Mouse (Mus musculus) erythroblast, embryonic 14.5 days (primary cell): ENCODE results near the gene Slc22a23. TPM values are rescaled to one million over a fixed set of nuclear protein-coding genes. Genes with fewer than 3 reads are reported as not detected.
"Not testable (repeated sequence)": the region's sequence is repeated elsewhere in the genome, so short reads cannot be mapped to it uniquely, and the experiment has no call there.

Source experiments
- H3K27me3 ChIP-seq: 2 replicates; pipeline ENCODE4 v1.6.1; 2012; ENCODE audit warnings: inconsistent platforms; ENCODE audit not compliant: control insufficient read depth
- H3K36me3 ChIP-seq: 2 replicates; pipeline ENCODE4 v1.6.1; 2012; ENCODE audit warnings: mild to moderate bottlenecking, inconsistent platforms; ENCODE audit not compliant: control insufficient read depth
- H3K4me1 ChIP-seq: 2 replicates; pipeline ENCODE4 v1.6.1; 2012; ENCODE audit warnings: inconsistent platforms; ENCODE audit not compliant: control insufficient read depth
- H3K4me3 ChIP-seq: replicated peaks from 2 replicates; pipeline ENCODE3; 2012; ENCODE audit warnings: moderate library complexity, mild to moderate bottlenecking, inconsistent platforms
- H3K9me3 ChIP-seq: 2 replicates; pipeline ENCODE4 v1.6.1; 2012; ENCODE audit warnings: low read length, inconsistent platforms, mixed read lengths; ENCODE audit not compliant: control insufficient read depth
- GATA1 ChIP-seq: IDR thresholded peaks from 2 replicates; pipeline ENCODE4 v1.6.1; 2012; ENCODE audit warnings: low read length, inconsistent platforms, mixed read lengths
- TAL1 ChIP-seq: IDR thresholded peaks from 3 replicates; pipeline ENCODE4 v1.6.1; 2012; ENCODE audit warnings: low read length, inconsistent platforms, mixed read lengths
- polyA plus RNA-seq: library from polyadenylated mRNA; stranded (reverse); fragments of >175 nt; gene quantifications from 2 replicates; pipeline ENCODE4 v1.2.3, GENCODE M21; 2012

The Slc22a23 gene
- polyA plus RNA-seq = 9.2 and 14.3 TPM in 2 replicates

DNA sequence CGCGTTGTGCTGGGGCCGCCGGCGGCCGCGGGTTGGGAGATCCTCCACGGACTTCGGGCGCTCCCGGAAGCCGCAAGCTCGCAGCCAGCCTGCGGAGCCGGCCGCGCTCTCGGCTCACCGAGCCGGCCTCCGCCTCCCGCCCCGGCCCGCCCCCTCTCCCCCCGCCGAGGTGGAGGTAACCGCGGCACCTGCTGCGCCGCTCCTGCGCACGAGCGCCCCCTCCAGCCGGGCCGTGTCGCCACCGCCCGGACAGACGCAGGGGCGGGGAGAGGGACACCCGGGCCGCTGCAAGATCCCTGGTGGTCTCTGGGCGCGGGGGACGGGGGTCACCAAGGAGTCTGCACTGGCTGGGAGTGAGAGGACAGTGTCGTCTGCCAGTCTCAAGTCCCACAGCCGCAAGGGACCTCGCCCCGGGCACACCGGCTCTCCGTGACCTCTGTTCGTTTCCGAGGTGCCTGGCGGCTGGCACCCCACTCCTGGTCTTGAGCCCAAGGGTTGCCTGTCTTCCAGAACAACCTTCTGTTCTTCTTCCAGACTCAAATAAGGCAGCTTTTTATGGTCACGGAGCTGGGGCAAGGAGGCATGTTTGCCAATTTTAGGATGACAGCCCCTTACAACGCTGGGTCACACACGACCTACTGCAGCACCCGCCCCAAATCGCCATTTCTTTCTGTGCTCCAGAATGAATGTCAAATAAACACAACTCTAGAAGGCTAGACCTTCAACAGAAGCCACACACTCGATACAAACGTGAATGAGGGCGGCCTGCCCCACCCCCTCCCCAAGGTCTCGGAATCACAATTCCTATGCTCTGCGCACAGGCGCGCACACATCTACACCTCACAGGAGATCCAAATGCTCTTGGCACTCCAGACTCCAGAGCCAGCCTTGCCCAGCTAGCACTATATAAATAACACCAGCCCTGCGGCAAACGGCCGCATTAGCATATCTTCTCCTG is at the start of gene Slc22a23:
Gene Slc22a23, minus strand, starts transcription at position 55 of the 958 bp plus-strand sequence.
- peak within 1 kb of the TSS; percentile 68 for H3K4me3 ChIP-seq
- TF ChIP-seq GATA1 = no peak
- TF ChIP-seq TAL1 = no peak
- no peaks in the 10 kb centered on the region for H3K27me3 ChIP-seq
- H3K9me3 ChIP-seq = no peaks in the 10 kb centered on the region
- H3K36me3 ChIP-seq = peaks cover 38% of the 10 kb centered on the region
- peaks cover 68% of the 10 kb centered on the region for H3K4me1 ChIP-seq

DNA sequence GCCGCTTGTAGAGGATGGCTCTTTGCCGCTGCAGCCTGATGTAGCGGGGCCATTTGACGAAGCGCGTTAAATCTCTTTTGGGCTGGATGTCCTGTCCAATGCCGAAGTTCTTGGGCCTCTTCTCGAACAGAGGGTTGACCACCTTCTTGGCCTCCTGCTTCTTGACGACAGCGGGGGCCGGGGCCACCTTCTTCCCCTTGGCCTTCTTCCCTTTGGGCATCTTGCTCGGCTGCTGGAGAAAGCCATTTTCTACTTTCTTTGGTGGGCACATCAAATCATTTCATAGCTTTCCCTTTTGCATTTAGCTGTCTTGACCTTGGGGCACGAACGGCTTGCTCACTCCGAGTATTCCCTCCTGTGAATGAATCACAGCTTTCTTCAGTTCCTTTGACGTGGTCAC is 49.3 kb upstream of the Slc22a23 start:
- peaks cover 16% of the 10 kb centered on the region for H3K4me1 ChIP-seq
- H3K27me3 ChIP-seq, H3K9me3 ChIP-seq, H3K4me3 ChIP-seq, H3K36me3 ChIP-seq: not testable (repeated sequence)

DNA sequence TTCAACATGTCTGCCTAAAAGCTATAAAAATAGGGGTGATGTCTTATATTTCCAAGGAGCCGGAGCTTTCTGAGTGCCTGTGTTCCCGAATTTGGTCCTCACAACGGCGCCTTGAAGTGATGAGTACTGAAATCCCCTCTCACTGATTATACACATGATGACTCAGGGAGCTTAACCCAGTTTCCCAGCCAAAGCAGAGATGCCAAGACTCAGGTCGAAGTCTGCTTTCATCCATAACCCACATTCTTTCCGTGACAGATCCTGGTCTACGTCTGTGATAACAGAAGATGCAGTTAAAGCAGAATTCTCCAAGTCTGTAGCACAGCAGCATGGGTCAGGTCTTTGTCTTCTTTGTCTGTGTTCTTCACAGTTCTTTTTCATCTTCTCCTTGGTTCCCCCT is 47.4 kb upstream of the Slc22a23 start:
- no peaks in the 10 kb centered on the region for H3K36me3 ChIP-seq
- no peak for TF ChIP-seq TAL1
- TF ChIP-seq GATA1 = no peak
- H3K4me3 ChIP-seq = no peak overlapping the region
- no peaks in the 10 kb centered on the region; the same call in 1 of the 2 replicates for H3K27me3 ChIP-seq
- no peaks in the 10 kb centered on the region for H3K4me1 ChIP-seq
- no peaks in the 10 kb centered on the region for H3K9me3 ChIP-seq

DNA sequence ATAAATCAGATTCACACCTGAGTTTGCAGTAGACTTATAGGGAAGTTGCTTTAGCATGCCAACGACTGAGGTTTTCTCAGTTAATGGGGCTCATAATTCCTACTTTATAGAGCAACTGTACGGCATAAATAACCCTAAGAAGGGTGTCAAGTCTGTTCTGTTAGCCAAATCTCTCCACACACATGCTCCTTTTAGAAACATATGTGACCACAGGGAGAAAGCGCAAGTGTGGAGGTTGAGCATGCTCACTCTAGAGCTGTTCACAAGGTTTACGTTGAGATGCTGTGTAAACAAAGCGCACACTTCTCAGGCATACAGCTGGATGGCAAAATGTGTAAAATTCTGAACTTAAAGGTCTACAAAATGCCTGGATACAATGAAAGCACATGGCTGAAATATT is 43.2 kb upstream of the Slc22a23 start:
- peaks cover 3% of the 10 kb centered on the region for H3K27me3 ChIP-seq
- H3K9me3 ChIP-seq = no peaks in the 10 kb centered on the region
- H3K36me3 ChIP-seq = no peaks in the 10 kb centered on the region
- H3K4me1 ChIP-seq = no peaks in the 10 kb centered on the region
- no peak overlapping the region for H3K4me3 ChIP-seq
- TF ChIP-seq GATA1 (no peak), TAL1 (no peak)

DNA sequence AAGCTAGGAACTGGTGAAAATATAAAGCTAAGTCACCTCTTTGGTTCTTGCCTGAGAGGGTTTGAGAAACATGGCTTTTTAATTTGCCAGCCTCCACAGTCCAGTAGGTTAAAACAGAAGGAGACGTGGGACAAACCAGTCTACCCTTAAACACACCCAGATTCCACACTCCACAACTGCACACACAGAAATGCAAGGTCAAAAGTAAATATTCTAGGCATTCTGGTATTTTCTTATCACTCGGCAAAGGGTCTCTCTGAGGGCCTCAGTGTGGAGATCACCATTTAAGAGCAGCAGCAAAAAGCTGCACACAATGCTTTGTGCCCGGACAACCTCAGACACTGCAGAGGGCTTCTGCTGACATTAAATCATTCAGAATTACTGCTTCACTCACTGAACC is 38.4 kb upstream of the Slc22a23 start:
- Histone ChIP-seq H3K36me3 (no peaks in the 10 kb centered on the region), H3K4me3 (no peak overlapping the region), H3K27me3 (peaks cover 6% of the 10 kb centered on the region), H3K4me1 (no peaks in the 10 kb centered on the region), H3K9me3 (no peaks in the 10 kb centered on the region)
- TF ChIP-seq TAL1 = no peak
- no peak for TF ChIP-seq GATA1

DNA sequence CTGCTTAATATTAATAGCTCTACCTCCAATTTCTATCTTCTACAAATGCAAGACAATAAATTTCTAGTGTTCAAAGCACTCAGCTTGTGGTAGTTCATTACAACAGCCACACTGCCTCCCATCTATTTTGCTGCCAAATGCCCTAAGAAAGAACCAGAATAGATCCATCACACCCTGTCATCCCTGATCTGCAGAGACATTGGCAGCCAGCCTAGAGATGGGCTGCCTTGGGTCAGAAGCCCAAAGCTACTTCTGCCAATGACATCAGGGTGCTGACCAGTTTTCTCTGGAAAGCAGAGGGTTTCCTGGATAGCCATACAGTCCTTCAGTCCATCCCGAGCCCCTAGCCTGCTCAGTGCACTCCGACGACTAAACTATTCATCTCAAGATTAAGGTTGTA is 33.9 kb upstream of the Slc22a23 start:
- Histone ChIP-seq H3K4me1 (no peaks in the 10 kb centered on the region), H3K27me3 (peaks cover 16% of the 10 kb centered on the region), H3K9me3 (no peaks in the 10 kb centered on the region), H3K4me3 (no peak overlapping the region), H3K36me3 (no peaks in the 10 kb centered on the region)
- no peak for TF ChIP-seq GATA1
- TF ChIP-seq TAL1 = no peak

DNA sequence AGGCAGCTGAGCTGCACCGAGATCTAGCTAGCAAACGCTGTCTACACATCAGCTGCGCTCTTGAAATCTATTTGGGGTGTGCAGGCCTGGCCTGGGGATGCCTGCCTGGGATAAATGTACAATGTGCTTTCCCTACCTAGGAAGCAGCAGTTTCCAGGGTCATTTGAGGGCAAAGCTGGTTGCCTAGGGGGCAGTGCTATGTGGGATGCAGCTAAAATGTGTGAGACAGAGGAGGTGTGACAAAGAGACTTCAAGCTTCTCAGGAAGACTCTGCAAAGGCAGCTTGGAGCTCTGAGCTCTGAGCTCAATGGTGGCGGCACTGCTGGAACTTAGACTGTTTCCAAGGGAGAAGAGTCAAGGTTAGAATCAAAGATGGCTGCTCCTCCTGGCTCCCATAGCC is 30.2 kb upstream of the Slc22a23 start:
- TF ChIP-seq GATA1 (no peak), TAL1 (no peak)
- Histone ChIP-seq H3K27me3 (peaks cover 16% of the 10 kb centered on the region), H3K9me3 (no peaks in the 10 kb centered on the region), H3K4me1 (no peaks in the 10 kb centered on the region), H3K36me3 (no peaks in the 10 kb centered on the region), H3K4me3 (no peak overlapping the region)

DNA sequence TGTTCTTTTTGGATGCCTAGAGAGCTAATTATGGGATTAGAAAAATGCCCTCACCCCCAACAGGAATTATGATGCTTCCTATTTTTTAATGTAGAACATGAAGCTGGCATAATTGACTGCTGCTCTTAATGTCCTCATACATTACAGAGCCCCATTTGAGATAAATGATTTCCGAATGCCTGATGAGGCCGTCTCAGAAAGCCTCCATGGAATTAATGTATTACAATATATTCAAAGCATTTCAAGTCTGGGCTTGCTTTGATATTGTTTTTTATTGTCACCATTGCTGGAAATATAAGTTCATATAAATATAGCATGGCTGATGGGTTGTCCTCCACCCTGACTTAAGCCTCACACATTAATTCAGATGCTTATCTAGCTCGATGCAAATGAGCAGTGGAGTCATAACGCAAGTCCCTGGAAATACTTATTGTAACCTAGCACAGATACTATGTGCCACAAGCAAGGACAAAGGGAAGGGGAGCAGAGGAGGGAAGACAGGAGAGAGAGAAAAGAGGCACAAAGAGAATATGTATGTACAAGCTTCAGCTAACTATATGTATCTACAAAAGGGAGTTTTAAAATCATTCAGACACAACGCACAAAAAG is 28.0 kb upstream of the Slc22a23 start:
- Histone ChIP-seq H3K27me3 (peaks cover 12% of the 10 kb centered on the region), H3K9me3 (no peaks in the 10 kb centered on the region), H3K4me1 (no peaks in the 10 kb centered on the region), H3K4me3 (no peak overlapping the region), H3K36me3 (no peaks in the 10 kb centered on the region)
- TF ChIP-seq TAL1 (no peak), GATA1 (no peak)
